Mouse (Mus musculus) CD8-positive naive resting alpha-beta T cell, adult 2 months (primary cell): ENCODE data around the gene Lst1.

Experiments
- DNase-seq, 2 experiments: peaks; one replicate each; pipeline ENCODE4 v3.0.0; 2022; ENCODE audit warnings: low read depth in 2 of 2, low spot score in 2 of 2

The Lst1 gene

DNA sequence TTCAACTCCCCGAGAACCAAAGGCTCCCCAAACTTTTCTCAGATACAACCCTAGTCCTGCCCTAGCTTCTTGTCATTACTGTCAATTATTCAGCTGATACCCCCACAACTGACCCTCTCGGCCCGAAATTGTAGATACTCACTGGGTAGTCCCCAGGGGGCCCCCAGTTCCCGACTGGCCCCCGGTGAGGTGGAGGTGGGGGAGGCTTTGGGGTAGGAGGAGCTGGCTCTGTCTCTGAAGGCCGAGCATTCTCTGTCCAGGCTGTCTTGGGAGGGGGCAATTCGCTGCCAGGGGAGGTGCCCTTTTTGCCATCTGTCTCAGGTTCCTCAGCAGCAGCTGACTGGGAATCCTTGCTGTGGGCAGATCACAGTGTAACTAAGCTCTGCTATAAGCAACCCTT lies 28.6 kb downstream of the Lst1 start:
- DNase-seq = no peak

- DNase-seq = no peak
These were observed 29.2 kb downstream of the Lst1 start for GRCm38 (mm10) chr17:35158850-35159593.

- DNase-seq = no peak
These were observed 30.5 kb downstream of the Lst1 start for GRCm38 (mm10) chr17:35157661-35158175.

DNA sequence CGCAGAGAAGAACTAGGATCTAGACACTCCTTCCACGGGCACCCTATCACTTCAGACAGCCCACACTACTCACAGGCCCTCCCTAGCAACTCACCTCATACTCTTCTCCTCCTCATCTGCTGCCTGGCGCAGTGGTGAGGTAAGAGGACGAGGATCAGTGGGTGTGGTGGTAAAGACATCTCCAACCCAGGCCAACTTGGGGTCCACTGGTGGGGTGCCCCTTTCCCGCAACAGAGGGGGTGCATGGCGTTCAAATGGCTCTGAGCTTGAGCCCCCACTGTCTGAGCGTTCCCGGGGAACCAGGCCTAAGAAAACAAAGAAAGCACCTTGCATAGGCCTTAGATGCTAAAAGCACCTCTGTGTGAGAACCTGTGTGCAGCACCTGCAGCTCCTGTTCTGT lies 31.0 kb downstream of the Lst1 start:
- DNase-seq = no peak

- no peak for DNase-seq
These were observed 31.6 kb downstream of the Lst1 start for GRCm38 (mm10) chr17:35156461-35157200.

DNA sequence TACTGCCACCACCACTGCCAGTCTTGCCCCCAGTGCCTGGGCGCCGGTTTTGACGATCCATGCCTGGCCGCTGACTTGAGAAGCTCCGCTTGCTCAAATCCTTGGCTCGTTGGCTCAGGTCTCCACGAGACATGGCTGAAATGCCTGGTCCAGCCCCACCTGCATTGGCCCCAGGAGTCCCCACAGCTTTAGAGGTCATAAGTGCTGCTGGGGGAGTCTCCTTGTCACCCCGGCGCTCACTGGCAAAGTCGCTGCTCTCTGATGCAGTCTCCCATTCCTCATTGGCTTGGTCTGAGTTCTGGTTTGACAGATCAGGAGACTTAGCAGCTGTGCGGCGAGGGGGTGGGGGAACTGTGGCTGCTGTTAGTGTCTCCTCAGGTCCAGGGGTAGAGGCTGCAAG lies 32.8 kb downstream of the Lst1 start:
- DNase-seq = no peak

- DNase-seq = no peak
These were observed 33.6 kb downstream of the Lst1 start for GRCm38 (mm10) chr17:35154616-35155015.

- DNase-seq = no peak
These were observed 34.3 kb downstream of the Lst1 start for GRCm38 (mm10) chr17:35153931-35154330.

GRCm38 (mm10) chr17:35153077-35153476 lies 35.2 kb downstream of the Lst1 start:
- DNase-seq = no peak

GRCm38 (mm10) chr17:35152121-35152520 lies 36.1 kb downstream of the Lst1 start:
- DNase-seq = no peak

DNA sequence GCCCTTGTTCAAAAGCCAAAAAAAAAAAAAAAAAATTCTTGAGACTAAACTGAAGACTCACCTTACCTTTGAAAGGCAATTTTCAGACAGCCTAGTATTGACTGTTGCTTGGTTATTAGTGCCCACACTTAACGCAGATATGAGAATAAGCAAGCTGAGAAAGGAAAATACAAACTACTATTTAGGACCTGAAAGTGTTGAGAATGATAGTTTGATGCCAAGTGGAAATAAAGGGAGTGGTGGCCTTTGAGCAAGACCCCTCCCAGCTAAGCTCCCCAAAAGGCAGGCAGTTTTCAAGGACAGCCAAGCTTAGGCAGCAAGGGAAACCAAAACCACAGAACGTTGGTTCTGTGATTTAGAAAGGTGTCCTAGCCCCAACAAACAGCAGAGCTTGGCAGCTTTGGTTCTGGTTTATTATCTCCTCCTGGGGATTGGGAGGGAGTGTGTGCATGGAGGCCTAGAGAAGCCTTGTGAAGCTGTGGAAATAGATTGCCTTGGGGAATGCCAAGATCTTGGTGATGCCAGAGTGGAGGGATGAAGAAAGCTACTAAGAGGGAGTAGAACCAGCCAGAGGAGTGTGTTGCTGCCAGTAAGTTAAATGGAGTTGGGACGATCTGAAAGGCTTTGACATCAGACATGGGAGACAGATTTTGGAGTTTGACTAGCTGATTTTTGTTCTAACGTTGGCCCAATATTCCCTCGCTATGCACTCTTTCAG lies 40.2 kb downstream of the Lst1 start:
- DNase-seq = no peak

GRCm38 (mm10) chr17:35147348-35147747 lies 40.9 kb downstream of the Lst1 start:
- no peak for DNase-seq

DNA sequence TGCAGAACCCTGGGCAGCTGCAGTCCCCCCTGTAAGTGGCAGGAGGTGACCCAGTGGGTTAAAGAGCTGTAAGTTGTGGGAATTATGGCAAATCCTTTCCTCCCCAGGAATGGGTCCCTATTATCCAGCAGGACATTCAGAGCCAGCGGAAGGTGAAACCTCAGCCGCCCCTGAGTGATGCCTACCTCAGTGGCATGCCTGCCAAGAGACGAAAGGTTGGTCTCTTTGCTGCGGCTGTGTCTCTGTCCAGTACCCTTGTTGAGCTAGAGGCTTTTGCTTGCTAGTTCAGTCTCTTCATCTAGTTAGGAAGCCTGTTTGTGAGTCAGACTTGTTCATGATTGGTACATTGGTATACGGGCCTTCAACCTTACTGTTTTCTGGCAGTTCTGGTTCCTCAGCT lies 42.1 kb downstream of the Lst1 start:
- DNase-seq = no peak

DNA sequence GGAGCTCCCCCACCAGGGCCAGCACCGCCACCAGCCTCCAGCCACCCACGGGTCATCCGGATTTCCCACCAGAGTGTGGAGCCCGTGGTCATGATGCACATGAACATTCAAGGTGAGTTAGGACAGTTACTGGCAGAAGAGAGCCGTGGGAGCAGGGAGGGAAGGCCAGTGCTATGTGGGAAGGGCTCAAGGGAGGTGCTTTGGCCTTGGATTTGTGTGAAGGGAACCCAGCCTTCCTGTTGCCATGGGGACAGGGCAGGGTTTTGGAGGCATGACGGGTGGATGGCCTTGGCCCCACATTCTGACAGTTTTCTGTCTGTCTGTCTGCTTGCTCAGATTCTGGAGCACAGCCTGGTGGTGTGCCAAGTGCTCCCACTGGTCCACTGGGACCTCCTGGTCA lies 46.3 kb downstream of the Lst1 start:
- no peak for DNase-seq

DNA sequence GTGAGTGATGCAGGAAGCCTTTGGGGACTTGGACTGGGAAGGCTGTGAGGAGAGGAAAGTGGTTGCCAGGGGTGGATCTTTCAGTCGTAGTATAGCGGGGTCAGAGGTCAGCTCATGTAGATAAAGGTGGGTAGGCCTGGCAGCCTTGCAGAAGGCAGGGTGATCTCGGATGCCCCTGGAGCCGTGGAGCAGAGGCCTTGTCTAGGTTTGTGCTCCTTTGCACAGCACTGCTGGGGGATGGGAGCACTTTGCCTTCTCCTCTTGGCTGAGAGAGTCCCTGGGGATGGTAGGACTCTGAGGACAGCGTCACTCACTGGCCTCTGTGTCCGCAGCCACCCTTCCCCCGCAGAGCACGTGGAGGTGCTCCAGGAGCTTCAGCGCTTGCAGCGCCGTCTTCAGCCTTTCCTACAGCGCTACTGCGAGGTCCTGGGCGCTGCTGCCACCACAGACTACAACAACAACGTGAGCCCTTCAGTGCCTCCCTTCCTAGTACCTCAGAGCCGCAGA lies 47.7 kb downstream of the Lst1 start:
- DNase-seq = no peak

GRCm38 (mm10) chr17:35139269-35139668 lies 49.0 kb downstream of the Lst1 start:
- DNase-seq = no peak

DNA sequence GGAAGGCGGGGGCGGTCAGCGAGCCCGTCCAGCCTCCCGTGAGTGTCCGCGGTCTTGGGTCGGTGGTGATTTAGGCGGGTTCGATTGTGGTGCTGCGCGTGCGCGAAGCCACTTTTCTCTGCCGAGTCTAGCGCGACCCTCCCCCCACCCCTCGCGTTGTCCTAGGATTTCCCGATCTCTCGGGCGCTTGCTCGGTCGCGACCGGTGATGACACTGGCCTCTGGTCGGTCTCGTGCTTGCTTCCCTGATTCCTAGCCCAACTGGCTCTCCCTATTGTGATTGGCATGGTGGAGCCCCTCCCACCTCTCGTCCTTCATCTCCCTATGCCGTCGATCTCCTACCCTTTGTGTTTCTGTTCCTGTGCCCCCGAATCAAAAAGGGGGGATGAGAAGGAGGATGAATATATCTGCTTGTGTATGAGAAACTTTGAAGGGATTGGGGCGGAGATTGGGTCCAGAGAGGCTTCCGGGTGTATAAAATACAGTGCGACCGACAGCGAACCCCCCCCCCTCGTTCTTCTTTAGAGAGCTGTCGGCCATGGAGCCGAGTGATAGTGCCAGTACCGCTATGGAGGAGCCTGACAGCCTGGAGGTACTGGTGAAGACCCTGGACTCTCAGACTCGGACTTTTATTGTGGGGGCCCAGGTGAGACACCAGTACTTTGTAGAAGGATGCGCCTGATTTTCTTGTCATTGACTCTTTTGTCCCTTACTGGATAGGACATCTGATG lies 52.5 kb downstream of the Lst1 start:
- DNase-seq = peak in 1 of 2 experiments; percentile 21
